Mouse (Mus musculus) liver, adult (tissue): ENCODE data around the gene Olfml3.

Experiments
- GATA4 ChIP-seq: IDR thresholded peaks from 2 replicates; pipeline ENCODE4 v1.6.1; 2014; ENCODE audit warnings: mild to moderate bottlenecking, low read length; ENCODE audit not compliant: insufficient replicate concordance

The Olfml3 gene

GRCm38 (mm10) chr3:103727813-103728326, 9.9 kb downstream of the Olfml3 start:
- TF ChIP-seq GATA4: no peak

DNA sequence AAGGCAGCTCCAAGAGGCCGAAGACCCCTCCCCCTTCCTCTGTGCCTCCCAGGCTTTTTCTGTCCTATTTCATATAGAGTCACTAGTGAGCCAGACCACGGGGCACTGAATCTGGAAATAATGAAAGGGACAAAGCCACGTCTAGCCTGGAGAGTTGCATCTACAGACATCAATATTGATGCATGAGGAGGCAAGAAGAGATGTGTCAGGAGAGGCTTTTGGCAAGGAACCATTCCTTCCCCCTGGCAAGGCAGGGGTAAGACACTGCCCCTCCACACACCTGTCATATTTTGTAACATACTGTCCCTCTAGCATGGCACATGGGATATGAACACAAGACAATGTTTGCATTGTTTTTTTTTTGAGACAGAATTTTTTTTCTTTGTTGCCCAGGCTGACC, 11.2 kb downstream of the Olfml3 start:
- no peak for TF ChIP-seq GATA4

DNA sequence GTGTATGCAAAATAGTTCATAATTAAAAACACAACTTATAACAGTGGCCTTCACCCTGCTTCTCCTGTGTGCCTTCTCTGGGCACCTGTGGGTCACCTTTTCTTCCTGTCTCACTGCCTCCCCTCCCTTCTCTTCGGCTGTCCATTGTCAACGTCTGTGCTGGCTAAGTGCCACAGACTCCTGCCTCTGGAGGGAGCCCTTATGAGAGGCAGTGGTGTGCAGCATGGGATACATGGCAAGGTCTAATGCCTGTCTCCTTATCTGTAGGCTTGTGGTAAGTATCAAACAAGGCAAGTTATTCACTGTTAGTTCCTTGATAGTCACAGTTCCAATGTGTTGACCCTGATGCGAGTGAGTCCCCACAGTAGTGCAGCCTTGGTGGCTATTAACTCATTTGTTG, 13.7 kb downstream of the Olfml3 start:
- TF ChIP-seq GATA4: no peak

DNA sequence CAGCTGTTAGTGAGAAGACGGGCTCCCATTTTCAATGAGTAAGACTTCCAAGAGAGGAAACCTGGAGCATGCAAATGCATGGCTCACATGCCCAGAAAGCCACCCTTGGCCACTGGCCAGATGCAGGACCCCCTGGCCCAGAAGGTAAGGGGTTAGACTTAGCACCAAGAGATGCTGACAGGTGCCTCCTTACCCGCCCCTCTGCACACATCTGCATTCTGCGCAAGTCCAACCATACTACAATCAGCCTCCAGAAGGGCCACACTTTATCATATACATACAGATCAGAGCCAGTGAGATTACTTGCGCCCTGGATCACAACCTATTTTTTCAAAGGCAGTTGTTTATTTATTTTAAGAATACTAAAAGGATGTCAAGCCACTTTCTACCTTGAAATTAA, 19.1 kb downstream of the Olfml3 start:
- no peak for TF ChIP-seq GATA4

- TF ChIP-seq GATA4: no peak
These were observed 20.7 kb downstream of the Olfml3 start for GRCm38 (mm10) chr3:103716774-103717760.

DNA sequence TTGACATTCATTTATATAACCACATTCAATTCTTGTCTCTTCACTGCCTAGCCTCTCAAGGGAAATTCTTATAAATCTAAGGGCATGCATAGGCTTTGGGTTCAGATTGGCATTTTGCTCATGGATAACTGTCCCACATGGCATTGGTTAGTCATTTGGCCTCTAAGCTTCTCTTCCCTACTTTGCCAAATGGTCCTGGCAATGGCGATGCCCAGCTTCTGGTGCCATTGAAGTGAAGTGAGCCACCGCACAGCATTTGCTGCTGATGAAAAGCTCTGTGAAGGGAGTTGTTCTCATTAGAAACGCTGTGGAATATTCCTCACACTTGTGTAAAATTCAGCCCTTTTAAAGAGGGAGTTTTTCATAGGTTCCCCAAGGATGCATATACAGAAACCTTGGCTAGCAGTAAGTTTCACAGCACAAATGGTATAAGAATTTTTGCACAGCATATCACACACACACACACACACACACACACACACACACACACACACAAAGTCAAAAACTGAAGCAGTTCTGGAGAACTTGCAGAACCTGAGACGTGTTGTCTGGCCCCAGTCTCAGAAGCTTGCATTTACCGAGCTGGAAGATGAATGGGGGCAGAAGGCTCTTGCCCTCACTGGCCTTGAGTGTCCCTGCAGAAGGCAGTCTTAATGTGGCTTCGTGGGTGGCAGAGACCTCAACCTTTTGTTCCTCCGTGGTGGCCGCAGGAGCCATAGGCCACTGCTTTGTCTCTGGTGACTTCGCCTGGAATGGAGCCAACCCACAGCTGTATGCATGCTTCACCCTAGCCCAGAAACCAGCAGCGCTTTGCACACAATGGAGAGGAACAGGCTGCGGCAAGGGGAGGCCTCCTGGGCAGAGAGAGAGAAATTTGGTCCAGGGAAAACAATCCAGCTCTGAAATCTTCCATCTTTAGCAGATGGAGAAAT, 21.8 kb downstream of the Olfml3 start:
- TF ChIP-seq GATA4: no peak

- no peak for TF ChIP-seq GATA4
These were observed 22.9 kb downstream of the Olfml3 start for GRCm38 (mm10) chr3:103714942-103715341.

GRCm38 (mm10) chr3:103714236-103714875, 23.4 kb downstream of the Olfml3 start:
- TF ChIP-seq GATA4: no peak

DNA sequence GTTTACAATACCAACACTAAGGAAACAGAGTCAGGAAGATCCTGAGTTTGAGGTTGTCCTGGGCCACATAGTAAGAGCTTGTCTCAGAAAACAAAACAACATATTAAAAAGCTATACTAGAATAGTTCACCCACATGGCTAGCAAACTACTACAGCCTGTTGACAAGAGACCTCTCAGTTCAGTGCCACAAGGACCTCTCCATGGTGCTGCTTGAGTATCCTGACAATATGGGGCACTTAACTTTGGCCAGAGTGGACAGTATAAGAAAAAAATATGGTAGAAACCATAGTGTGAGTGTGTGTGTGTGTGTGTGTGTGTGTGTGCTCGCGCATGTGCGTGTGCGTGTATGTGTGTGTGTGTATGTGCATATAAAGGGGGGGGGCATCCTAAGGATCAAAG, 25.6 kb downstream of the Olfml3 start:
- no peak for TF ChIP-seq GATA4

DNA sequence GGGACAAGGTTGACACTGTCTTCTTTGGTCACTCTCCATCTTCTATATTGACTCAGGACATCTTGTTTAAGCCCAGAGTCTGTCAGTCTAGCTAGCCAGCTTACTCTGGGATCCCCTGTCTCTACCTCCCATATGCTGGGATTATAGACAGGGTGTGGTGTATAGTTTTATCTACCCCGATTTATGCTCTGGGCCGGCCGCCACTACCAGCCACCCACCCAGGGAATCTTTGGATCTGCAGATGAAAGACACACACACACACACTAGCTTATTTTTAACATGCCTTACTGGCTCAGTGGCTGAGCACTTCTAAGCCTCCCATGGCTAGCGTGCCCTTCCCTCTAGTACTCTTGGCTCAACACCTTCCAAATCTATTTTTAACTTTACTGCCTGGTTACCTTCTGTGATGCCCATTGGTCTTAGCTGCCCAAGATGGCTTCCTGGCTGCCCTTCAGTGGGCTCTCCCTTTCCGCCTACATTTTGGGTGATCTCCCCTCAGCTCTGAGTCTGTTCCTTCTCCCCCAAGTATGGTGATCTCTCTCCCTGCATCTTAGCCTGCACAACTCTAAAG, 28.2 kb downstream of the Olfml3 start:
- no peak for TF ChIP-seq GATA4

GRCm38 (mm10) chr3:103705426-103705825, 32.4 kb downstream of the Olfml3 start:
- no peak for TF ChIP-seq GATA4

- TF ChIP-seq GATA4: no peak
These were observed 33.1 kb downstream of the Olfml3 start for GRCm38 (mm10) chr3:103704661-103705060.

- no peak for TF ChIP-seq GATA4
These were observed 41.3 kb downstream of the Olfml3 start for GRCm38 (mm10) chr3:103696388-103696925.

- TF ChIP-seq GATA4: no peak
These were observed 42.2 kb downstream of the Olfml3 start for GRCm38 (mm10) chr3:103695556-103695955.
